In genomic region chr19:44922521-44922920, GRCm38 (mm10) we compare ENCODE assay signal across 18 mouse cellular contexts. TPM values are rescaled to one million over a fixed set of nuclear protein-coding genes. Genes with fewer than 3 reads are reported as not detected.
DNase-seq lines count a peak whose midpoint lies in the region; ATAC-seq and TF ChIP-seq lines count a peak whose summit lies in the region.
"Had no signal": no experiment of that assay in that cellular context is flagged by ENCODE, and none has a peak within 500 bp of the region (broad histone marks: within the 10 kb centered on the region; RNA-seq: fewer than 3 reads in every experiment).

No protein-coding gene starts in this region.

- no peaks in the 10 kb centered on the region for H3K36me3 ChIP-seq in heart, embryonic 10.5 days
- H3K36me3 ChIP-seq in stomach, embryonic 14.5 days (ENCODE audit: control insufficient read depth, insufficient read depth, low read length): no peaks in the 10 kb centered on the region
- no peaks in the 10 kb centered on the region for H3K36me3 ChIP-seq in stomach, postnatal 0 days (ENCODE audit: control insufficient read depth, insufficient read depth, low read length)
- H3K36me3 ChIP-seq: embryonic facial prominence, embryonic 10.5 days; embryonic facial prominence, embryonic 12.5 days; forebrain, embryonic 15.5 days had no signal

- no peak overlapping the region for H3K4me2 ChIP-seq in stomach, embryonic 14.5 days (replicated peaks; ENCODE audit: low read depth, low read length)
- H3K4me2 ChIP-seq in stomach, postnatal 0 days (replicated peaks; ENCODE audit: low read depth): no peak overlapping the region
- H3K4me2 ChIP-seq: embryonic facial prominence, embryonic 12.5 days; forebrain, embryonic 13.5 days; forebrain, embryonic 15.5 days had no signal

- peak; percentile 61 for DNase-seq in heart, embryonic 10.5 days (ENCODE audit: low spot score)
- DNase-seq in heart, postnatal 4 days: no peak
- DNase-seq in stomach, postnatal 0 days (ENCODE audit: low spot score): no peak
- no peak for DNase-seq in adrenal gland, adult 8-10 months
- DNase-seq: adrenal gland, adult 2 months; adrenal gland, postnatal 14 days; adrenal gland, postnatal 36 days; cerebellum, adult 11-12 months; cerebellum, adult 2 months; cerebellum, adult 9-10 months; cerebellum, postnatal 10 days; cerebellum, postnatal 25 days; forebrain, postnatal 0 days had no signal

- ATAC-seq in stomach, embryonic 14.5 days (ENCODE audit: insufficient number of reproducible peaks, insufficient read depth, low FRiP score, low read depth): no peak
- no peak for ATAC-seq in stomach, postnatal 0 days (ENCODE audit: low FRiP score, low TSS enrichment)
- ATAC-seq: forebrain, embryonic 13.5 days; forebrain, embryonic 15.5 days; forebrain, postnatal 0 days had no signal

- peaks cover 37% of the 10 kb centered on the region for H3K4me1 ChIP-seq in heart, embryonic 10.5 days
- peaks cover 10% of the 10 kb centered on the region; the same call in 1 of the 2 replicates for H3K4me1 ChIP-seq in stomach, embryonic 14.5 days (ENCODE audit: control insufficient read depth, insufficient read depth, low read length)
- H3K4me1 ChIP-seq in stomach, postnatal 0 days (replicated peaks; ENCODE audit: control insufficient read depth, insufficient read depth): no peaks in the 10 kb centered on the region
- H3K4me1 ChIP-seq: forebrain, embryonic 13.5 days; forebrain, embryonic 15.5 days had no signal

- H3K4me3 ChIP-seq in heart, embryonic 10.5 days: no peak overlapping the region
- no peak overlapping the region for H3K4me3 ChIP-seq in stomach, embryonic 14.5 days (ENCODE audit: low read depth, low read length)
- H3K4me3 ChIP-seq in stomach, postnatal 0 days (ENCODE audit: low read depth, low read length): no peak overlapping the region
- H3K4me3 ChIP-seq: embryonic facial prominence, embryonic 10.5 days; embryonic facial prominence, embryonic 12.5 days; forebrain, embryonic 13.5 days; forebrain, embryonic 15.5 days had no signal

- no peak for TF ChIP-seq EP300 in stomach, postnatal 0 days (optimal IDR thresholded peaks at IDR 0.05)

- WGBS in heart, embryonic 10.5 days: 62% methylated on average over 2 of the region's 2 CpGs
- WGBS in stomach, embryonic 14.5 days: 80% methylated on average over 2 of the region's 2 CpGs
- WGBS in stomach, postnatal 0 days: 73% methylated on average over 2 of the region's 2 CpGs

- no peaks in the 10 kb centered on the region for H3K27me3 ChIP-seq in heart, embryonic 10.5 days (ENCODE audit: insufficient read depth, poor library complexity, severe bottlenecking)
- H3K27me3 ChIP-seq in stomach, embryonic 14.5 days (ENCODE audit: control insufficient read depth, insufficient read depth, low read length): no peaks in the 10 kb centered on the region
- no peaks in the 10 kb centered on the region for H3K27me3 ChIP-seq in stomach, postnatal 0 days (ENCODE audit: control insufficient read depth, insufficient read depth, low read length)
- H3K27me3 ChIP-seq: embryonic facial prominence, embryonic 12.5 days; forebrain, embryonic 13.5 days; forebrain, embryonic 15.5 days had no signal

- H3K9me3 ChIP-seq in heart, embryonic 10.5 days: no peaks in the 10 kb centered on the region
- no peaks in the 10 kb centered on the region for H3K9me3 ChIP-seq in stomach, embryonic 14.5 days (ENCODE audit: control insufficient read depth, low read depth, low read length)
- no peaks in the 10 kb centered on the region for H3K9me3 ChIP-seq in stomach, postnatal 0 days (ENCODE audit: control insufficient read depth, low read length)
- H3K9me3 ChIP-seq: embryonic facial prominence, embryonic 10.5 days; embryonic facial prominence, embryonic 12.5 days; forebrain, embryonic 13.5 days; forebrain, embryonic 15.5 days had no signal

- no peak for TF ChIP-seq CTCF in stomach, postnatal 0 days (IDR thresholded peaks at IDR 0.05; ENCODE audit: low read depth)

- H3K9ac ChIP-seq in stomach, embryonic 14.5 days (replicated peaks; ENCODE audit: low read depth, low read length): no peak overlapping the region
- H3K9ac ChIP-seq in stomach, postnatal 0 days (ENCODE audit: low read length): no peak overlapping the region
- H3K9ac ChIP-seq: embryonic facial prominence, embryonic 12.5 days; forebrain, embryonic 13.5 days; forebrain, embryonic 15.5 days; forebrain, postnatal 0 days had no signal

- H3K27ac ChIP-seq in heart, embryonic 10.5 days: 0 out of 2 replicates have a peak overlapping the region, but pooled peaks have one; percentile 19
- peak overlapping the region; percentile 75; the same call in 1 of the 2 replicates for H3K27ac ChIP-seq in stomach, embryonic 14.5 days (ENCODE audit: low read length)
- no peak overlapping the region for H3K27ac ChIP-seq in stomach, postnatal 0 days (replicated peaks)
- H3K27ac ChIP-seq: embryonic facial prominence, embryonic 10.5 days; embryonic facial prominence, embryonic 12.5 days; forebrain, embryonic 13.5 days; forebrain, embryonic 15.5 days had no signal

RNA-seq across cellular contexts. Expression of gene Slf2, which starts 8.4 kb away (rescaled TPM):
- 56.6 and 60.6 TPM in 2 replicates for polyA plus RNA-seq in heart, embryonic 10.5 days (2016; fragmentation: Nextera tagmentation; extraction: Ambion mirVana)
- 10 to 100 TPM; 37.2 to 40.9 TPM for total RNA-seq in heart, postnatal 4 days (2021)
- polyA plus RNA-seq in stomach, embryonic 14.5 days (2014; fragmentation: Nextera tagmentation; extraction: Ambion mirVana): 56.5 and 56.7 TPM in 2 replicates
- 9.3 and 9.8 TPM in 2 replicates for polyA plus RNA-seq in stomach, postnatal 0 days (2015; fragmentation: Nextera tagmentation; extraction: Ambion mirVana)
- total RNA-seq in adrenal gland, adult 8-10 months (2022): 10 to 100 TPM; 22.6 to 40.9 (median 30.5) TPM
